Mouse (Mus musculus): ENCODE measurements at regions not wholly inside any gene's neighbourhood (a gene's known extent, or its start where the extent isn't known, plus 50 kb on each side); places are given as distances from the start of the nearest gene placed in this dataset.

DNA sequence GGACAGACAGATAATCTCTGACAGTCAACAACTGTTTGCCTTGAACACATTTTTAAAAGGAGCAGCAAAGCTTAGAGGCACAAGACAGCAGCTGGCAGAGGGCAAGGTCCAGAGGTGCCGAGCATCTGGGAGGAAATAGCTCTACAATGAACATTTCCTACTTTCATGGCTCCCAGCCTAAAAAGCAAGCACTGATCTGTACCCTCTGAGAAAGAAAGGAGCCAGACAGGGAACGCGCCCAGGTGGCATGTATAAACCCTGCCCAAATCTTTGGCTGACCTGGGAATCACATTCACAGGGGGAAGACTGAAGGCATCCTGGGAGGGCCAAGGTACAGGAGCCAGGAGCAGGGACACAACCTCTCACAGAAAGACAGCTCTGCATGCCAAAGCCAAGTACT, 371.2 kb upstream of the Tbx3 start:
- H3K4me3 ChIP-seq (replicated peaks; ENCODE audit: low read length) = no peak overlapping the region
- H3K36me3 ChIP-seq (ENCODE audit: control insufficient read depth, insufficient read depth, low read length) = no peaks in the 10 kb centered on the region
- H3K9ac ChIP-seq (ENCODE audit: low read depth, low read length, severe bottlenecking) = no peak overlapping the region
- H3K27me3 ChIP-seq (ENCODE audit: control insufficient read depth, insufficient read depth, low read length) = peaks cover 6% of the 10 kb centered on the region; the same call in 1 of the 2 replicates
- no peak for TF ChIP-seq POLR2A (IDR thresholded peaks at IDR 0.05; ENCODE audit: borderline replicate concordance, extremely low read depth, insufficient read depth, insufficient read length)
- no peaks in the 10 kb centered on the region; the same call in 1 of the 2 replicates for H3K4me1 ChIP-seq (ENCODE audit: control insufficient read depth, insufficient read depth, low read length)
- no peak for ATAC-seq (ENCODE audit: low FRiP score, low read depth)
- no peaks in the 10 kb centered on the region for H3K9me3 ChIP-seq (ENCODE audit: control insufficient read depth, low read length)
- DNase-seq (ENCODE audit: low spot score) = no peak
- WGBS = 66% methylated on average over 3 of the region's 3 CpGs
- no peak overlapping the region for H3K4me2 ChIP-seq (replicated peaks; ENCODE audit: low read depth, low read length, severe bottlenecking)
- H3K27ac ChIP-seq (replicated peaks; ENCODE audit: low read depth, low read length) = no peak overlapping the region

DNA sequence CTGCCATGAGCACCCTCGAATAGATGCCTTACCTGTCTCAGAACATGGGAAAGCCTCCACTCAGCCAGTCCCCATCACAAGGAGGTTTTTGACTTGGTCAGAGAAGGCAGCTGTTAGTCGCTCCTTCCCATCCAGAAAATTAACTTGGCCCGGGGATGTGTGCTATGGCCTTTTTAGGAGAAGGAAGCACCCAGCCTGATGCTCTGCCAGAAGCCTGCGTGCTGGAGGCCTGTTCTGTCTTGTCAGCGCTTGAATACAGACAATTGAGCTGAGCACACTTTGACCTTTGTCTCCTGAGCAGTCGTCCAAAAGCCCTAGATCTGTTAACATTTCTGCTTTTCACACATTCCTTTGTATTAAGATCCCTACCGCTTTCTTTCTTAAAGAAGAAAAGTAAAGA, 370.4 kb upstream of the Tbx3 start:
- Histone ChIP-seq H3K27ac (replicated peaks; ENCODE audit: low read depth, low read length) (no peak overlapping the region), H3K4me3 (replicated peaks; ENCODE audit: low read length) (no peak overlapping the region), H3K4me1 (ENCODE audit: control insufficient read depth, insufficient read depth, low read length) (no peaks in the 10 kb centered on the region; the same call in 1 of the 2 replicates), H3K9me3 (ENCODE audit: control insufficient read depth, low read length) (no peaks in the 10 kb centered on the region), H3K4me2 (replicated peaks; ENCODE audit: low read depth, low read length, severe bottlenecking) (no peak overlapping the region), H3K36me3 (ENCODE audit: control insufficient read depth, insufficient read depth, low read length) (no peaks in the 10 kb centered on the region), H3K27me3 (ENCODE audit: control insufficient read depth, insufficient read depth, low read length) (peaks cover 6% of the 10 kb centered on the region; the same call in 1 of the 2 replicates), H3K9ac (ENCODE audit: low read depth, low read length, severe bottlenecking) (no peak overlapping the region)
- TF ChIP-seq POLR2A (IDR thresholded peaks at IDR 0.05; ENCODE audit: borderline replicate concordance, extremely low read depth, insufficient read depth, insufficient read length) = no peak
- 51% methylated on average over 7 of the region's 7 CpGs for WGBS
- DNase-seq (ENCODE audit: low spot score) (no peak), ATAC-seq (ENCODE audit: low FRiP score, low read depth) (no peak)

DNA sequence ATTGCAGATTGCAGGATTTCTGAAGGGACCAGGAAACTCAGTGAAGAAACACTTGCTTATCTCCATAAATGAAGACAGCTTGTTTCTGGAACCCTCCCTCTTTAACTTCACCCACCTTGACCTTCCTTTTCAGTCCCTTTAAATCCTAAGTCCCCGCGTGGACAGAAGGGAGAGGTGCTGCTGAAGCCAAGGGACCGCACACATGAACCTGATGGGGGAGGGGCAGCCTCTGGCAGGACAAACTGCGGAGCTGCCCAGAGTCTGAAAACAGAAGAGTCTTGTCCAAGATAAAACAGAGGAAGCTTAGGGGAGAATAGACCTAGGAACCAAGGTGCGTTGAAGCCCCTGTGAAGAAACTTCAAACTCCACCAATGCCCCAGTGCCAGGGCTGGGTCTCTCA, 368.9 kb upstream of the Tbx3 start:
- DNase-seq (ENCODE audit: low spot score) = no peak
- no peak for ATAC-seq (ENCODE audit: low FRiP score, low read depth)
- H3K27me3 ChIP-seq (ENCODE audit: control insufficient read depth, insufficient read depth, low read length) = peaks cover 6% of the 10 kb centered on the region; the same call in 1 of the 2 replicates

DNA sequence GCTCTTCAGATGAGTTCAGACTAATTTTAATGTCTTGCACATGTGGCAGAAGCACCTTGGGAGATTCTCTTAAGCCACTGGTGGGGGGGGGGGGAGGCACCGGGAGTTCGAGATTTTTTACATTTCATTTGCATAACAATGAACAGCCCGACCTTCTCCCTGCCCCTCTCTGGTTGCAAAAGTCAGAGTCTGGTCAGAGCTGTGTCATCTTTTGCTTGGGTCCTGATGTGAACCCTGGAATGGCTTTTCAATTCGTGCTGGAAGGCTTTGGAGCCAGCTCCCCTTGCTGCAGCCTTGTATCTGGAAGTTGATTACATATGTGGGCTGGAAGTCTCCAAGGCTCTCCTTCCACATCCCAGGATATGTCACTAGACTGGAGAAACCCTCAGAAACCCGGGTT, 365.7 kb upstream of the Tbx3 start:
- Histone ChIP-seq H3K4me1 (ENCODE audit: control insufficient read depth, insufficient read depth, low read length) (no peaks in the 10 kb centered on the region; the same call in 1 of the 2 replicates), H3K4me3 (replicated peaks; ENCODE audit: low read length) (no peak overlapping the region), H3K4me2 (replicated peaks; ENCODE audit: low read depth, low read length, severe bottlenecking) (no peak overlapping the region), H3K36me3 (ENCODE audit: control insufficient read depth, insufficient read depth, low read length) (no peaks in the 10 kb centered on the region), H3K9me3 (ENCODE audit: control insufficient read depth, low read length) (no peaks in the 10 kb centered on the region), H3K27ac (replicated peaks; ENCODE audit: low read depth, low read length) (no peak overlapping the region), H3K9ac (ENCODE audit: low read depth, low read length, severe bottlenecking) (no peak overlapping the region), H3K27me3 (ENCODE audit: control insufficient read depth, insufficient read depth, low read length) (peaks cover 6% of the 10 kb centered on the region; the same call in 1 of the 2 replicates)
- DNase-seq (ENCODE audit: low spot score) (no peak), ATAC-seq (ENCODE audit: low FRiP score, low read depth) (no peak)
- WGBS = 17% methylated on average over 5 of the region's 5 CpGs
- TF ChIP-seq POLR2A (IDR thresholded peaks at IDR 0.05; ENCODE audit: borderline replicate concordance, extremely low read depth, insufficient read depth, insufficient read length) = no peak

More for the DNA sequence above, 368.9 kb upstream of the Tbx3 start:
- no peak overlapping the region for H3K4me2 ChIP-seq (replicated peaks; ENCODE audit: low read depth, low read length, severe bottlenecking)
- no peaks in the 10 kb centered on the region for H3K9me3 ChIP-seq (ENCODE audit: control insufficient read depth, low read length)
- H3K27ac ChIP-seq (replicated peaks; ENCODE audit: low read depth, low read length) = no peak overlapping the region
- no peak overlapping the region for H3K4me3 ChIP-seq (replicated peaks; ENCODE audit: low read length)
- no peak overlapping the region for H3K9ac ChIP-seq (ENCODE audit: low read depth, low read length, severe bottlenecking)
- no peak for TF ChIP-seq POLR2A (IDR thresholded peaks at IDR 0.05; ENCODE audit: borderline replicate concordance, extremely low read depth, insufficient read depth, insufficient read length)
- no peaks in the 10 kb centered on the region; the same call in 1 of the 2 replicates for H3K4me1 ChIP-seq (ENCODE audit: control insufficient read depth, insufficient read depth, low read length)
- no peaks in the 10 kb centered on the region for H3K36me3 ChIP-seq (ENCODE audit: control insufficient read depth, insufficient read depth, low read length)
- WGBS = 45% methylated on average over 5 of the region's 5 CpGs

DNA sequence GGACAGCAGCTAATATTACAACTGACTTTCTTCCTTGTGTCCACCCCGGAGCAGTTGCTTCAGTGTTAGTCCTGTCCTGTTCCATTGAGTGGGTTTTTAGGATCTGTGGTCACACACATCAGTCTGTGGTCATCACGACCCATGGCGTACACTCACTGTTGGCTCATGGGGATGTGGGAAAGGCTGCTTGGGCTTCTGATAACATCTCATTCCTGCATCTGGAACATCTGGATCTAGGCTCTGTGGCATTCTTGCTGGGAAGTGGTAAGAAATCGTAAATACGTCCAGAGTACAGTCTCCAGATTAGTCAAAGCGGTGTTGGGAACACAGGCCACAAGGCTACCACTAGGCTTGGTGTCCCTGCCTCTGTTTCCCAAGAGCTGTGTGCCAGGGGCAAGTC, 362.7 kb upstream of the Tbx3 start:
- H3K4me2 ChIP-seq (replicated peaks; ENCODE audit: low read depth, low read length, severe bottlenecking) = no peak overlapping the region
- WGBS = 65% methylated on average over 6 of the region's 6 CpGs
- H3K9ac ChIP-seq (ENCODE audit: low read depth, low read length, severe bottlenecking) = no peak overlapping the region
- no peaks in the 10 kb centered on the region for H3K9me3 ChIP-seq (ENCODE audit: control insufficient read depth, low read length)
- no peaks in the 10 kb centered on the region for H3K36me3 ChIP-seq (ENCODE audit: control insufficient read depth, insufficient read depth, low read length)
- H3K27me3 ChIP-seq (ENCODE audit: control insufficient read depth, insufficient read depth, low read length) = peaks cover 4% of the 10 kb centered on the region; the same call in 1 of the 2 replicates
- no peak overlapping the region for H3K27ac ChIP-seq (replicated peaks; ENCODE audit: low read depth, low read length)
- H3K4me1 ChIP-seq (ENCODE audit: control insufficient read depth, insufficient read depth, low read length) = peaks cover 6% of the 10 kb centered on the region; the same call in 1 of the 2 replicates
- H3K4me3 ChIP-seq (replicated peaks; ENCODE audit: low read length) = no peak overlapping the region
- TF ChIP-seq POLR2A (IDR thresholded peaks at IDR 0.05; ENCODE audit: borderline replicate concordance, extremely low read depth, insufficient read depth, insufficient read length) = no peak
- ATAC-seq (ENCODE audit: low FRiP score, low read depth) (no peak), DNase-seq (ENCODE audit: low spot score) (no peak)

All from limb, embryonic 14.5 days (tissue).